Mouse (Mus musculus) gastrocnemius, postnatal 14 days (tissue): ENCODE results near the gene Grb14. TPM values are rescaled to one million over a fixed set of nuclear protein-coding genes. Genes with fewer than 3 reads are reported as not detected.

Source experiments
- DNase-seq: peaks from one replicate; pipeline ENCODE4 v3.0.0; 2021; ENCODE audit warnings: mixed read lengths
- intact Hi-C: fragments of 180-260 bp; cut with DNase I; formaldehyde crosslinking; loops from one replicate; pipeline ENCODE4 v1.15.1; 2025; ENCODE audit warnings: low total_unique reads
- long read RNA-seq, 2 experiments: library from polyadenylated mRNA; stranded (forward); transcript quantifications; one replicate each; pipeline ENCODE4 v2.0.0; 2021
- total RNA-seq, 2 experiments: library from RNA; stranded (reverse); gene quantifications; 2 replicates each; pipeline ENCODE4 v1.2.3; 2021

The Grb14 gene
- total RNA-seq, result 10 to 100 TPM; 11.3 to 18.1 TPM
- long read RNA-seq, experiment 1, partial matches to known transcripts, result 1 of 13 reads
- long read RNA-seq, experiment 1, other reads (novel, unspliced or antisense), result 9 of 13 reads
- long read RNA-seq, experiment 2, partial matches to known transcripts, result 0 of 14 reads
- long read RNA-seq, experiment 2, other reads (novel, unspliced or antisense), result 13 of 14 reads

GRCm38 (mm10) chr2:65024887-65025286 lies at the start of gene Grb14:
Grb14 (minus strand) TSS chr2:65024987.
- intact Hi-C loops, result loop anchor here (10.0 kb wide), 2 partner anchors 100 to 310 kb away; no protein-coding TSS in a partner anchor
- no peak for DNase-seq

- intact Hi-C loops, result no loop called here
- DNase-seq, result no peak
Observed at GRCm38 (mm10) chr2:65072205-65072604, 47.4 kb upstream of the Grb14 start.

- no peak for DNase-seq
- intact Hi-C loops, result no loop called here
Observed at GRCm38 (mm10) chr2:65053764-65054163, 29.0 kb upstream of the Grb14 start.

- no peak for DNase-seq
- intact Hi-C loops, result no loop called here
Observed at GRCm38 (mm10) chr2:65052191-65053012, 27.6 kb upstream of the Grb14 start.

- no peak for DNase-seq
Observed at GRCm38 (mm10) chr2:65050776-65051175, 26.0 kb upstream of the Grb14 start.

GRCm38 (mm10) chr2:65048234-65049017 lies 23.6 kb upstream of the Grb14 start:
- intact Hi-C loops, result no loop called here
- DNase-seq, result no peak

More at GRCm38 (mm10) chr2:65050776-65051175, 26.0 kb upstream of the Grb14 start:
- intact Hi-C loops, result no loop called here

GRCm38 (mm10) chr2:65038164-65038563 lies 13.4 kb upstream of the Grb14 start:
- DNase-seq, result no peak
- intact Hi-C loops, result no loop called here

GRCm38 (mm10) chr2:65037546-65037945 lies 12.8 kb upstream of the Grb14 start:
- intact Hi-C loops, result no loop called here
- no peak for DNase-seq

GRCm38 (mm10) chr2:65022363-65023240 lies 2.2 kb downstream of the Grb14 start:
- DNase-seq, result peak; percentile 43
- intact Hi-C loops, result loop anchor here (10.0 kb wide), 2 partner anchors 102 to 312 kb away; no protein-coding TSS in a partner anchor

- intact Hi-C loops, result loop anchor here (10.0 kb wide), 2 partner anchors 103 to 313 kb away; no protein-coding TSS in a partner anchor
Observed at GRCm38 (mm10) chr2:65021691-65022362, 3.0 kb downstream of the Grb14 start.

GRCm38 (mm10) chr2:65017375-65017774 lies 7.4 kb downstream of the Grb14 start:
- intact Hi-C loops, result no loop called here
- DNase-seq, result no peak

More at GRCm38 (mm10) chr2:65021691-65022362, 3.0 kb downstream of the Grb14 start:
- no peak for DNase-seq

- intact Hi-C loops, result no loop called here
- DNase-seq, result no peak
Observed at GRCm38 (mm10) chr2:65014552-65014951, 10.2 kb downstream of the Grb14 start.

- no peak for DNase-seq
- intact Hi-C loops, result no loop called here
Observed at GRCm38 (mm10) chr2:65010105-65010504, 14.7 kb downstream of the Grb14 start.

- intact Hi-C loops, result no loop called here
- DNase-seq, result no peak
Observed at GRCm38 (mm10) chr2:65007396-65007795, 17.4 kb downstream of the Grb14 start.

- DNase-seq, result no peak
- intact Hi-C loops, result no loop called here
Observed at GRCm38 (mm10) chr2:65005044-65005443, 19.7 kb downstream of the Grb14 start.

GRCm38 (mm10) chr2:65003433-65003832 lies 21.4 kb downstream of the Grb14 start:
- intact Hi-C loops, result loop anchor here (5.0 kb wide), 1 partner anchor 36 kb away; no protein-coding TSS in a partner anchor
- peak; percentile 6 for DNase-seq

GRCm38 (mm10) chr2:65002631-65003030 lies 22.2 kb downstream of the Grb14 start:
- intact Hi-C loops, result loop anchor here (5.0 kb wide), 1 partner anchor 35 kb away; no protein-coding TSS in a partner anchor
- DNase-seq, result no peak

GRCm38 (mm10) chr2:64995048-64995447 lies 29.7 kb downstream of the Grb14 start:
- intact Hi-C loops, result no loop called here
- no peak for DNase-seq
